Mouse (Mus musculus) MEL (cell line): ENCODE measurements around the gene Pitpnc1.

Experiments
- CHD2 ChIP-seq: IDR thresholded peaks from 2 replicates; pipeline ENCODE4 v1.6.1; 2011; ENCODE audit warnings: low read length, improper control_type of control experiment
- CTCF ChIP-seq, 3 experiments: IDR thresholded peaks in 2 of 3; conservative IDR thresholded peaks in 1 of 3; 2 replicates each; pipeline ENCODE4 v1.5.1; 2011 to 2012; ENCODE audit warnings: low read length in 3 of 3, low read depth in 2 of 3, mild to moderate bottlenecking in 2 of 3, improper control_type of control experiment in 1 of 3, inconsistent platforms in 1 of 3, mixed read lengths in 1 of 3, moderate library complexity in 1 of 3; ENCODE audit not compliant: control insufficient read depth in 1 of 3, insufficient read depth in 1 of 3, poor library complexity in 1 of 3, severe bottlenecking in 1 of 3
- E2F4 ChIP-seq: IDR thresholded peaks from 2 replicates; pipeline ENCODE4 v1.6.1; 2011; ENCODE audit warnings: low read depth, low read length, improper control_type of control experiment, borderline replicate concordance
- HCFC1 ChIP-seq: IDR thresholded peaks from 2 replicates; pipeline ENCODE4 v1.6.1; 2012; ENCODE audit warnings: low read depth, mild to moderate bottlenecking, inconsistent platforms, low read length, improper control_type of control experiment, moderate library complexity
- JUND ChIP-seq: IDR thresholded peaks from 2 replicates; pipeline ENCODE4 v1.6.1; 2011; ENCODE audit warnings: low read depth, mild to moderate bottlenecking, improper control_type of control experiment, low read length
- MAX ChIP-seq: IDR thresholded peaks from 2 replicates; pipeline ENCODE4 v1.6.1; 2011; ENCODE audit warnings: low read length, improper control_type of control experiment
- MYC ChIP-seq: IDR thresholded peaks from 2 replicates; pipeline ENCODE4 v1.6.1; 2011; ENCODE audit warnings: low read depth, mild to moderate bottlenecking, low read length, improper control_type of control experiment, moderate library complexity
- POLR2A ChIP-seq, 2 experiments: IDR thresholded peaks; 2 replicates each; pipeline ENCODE4 v1.6.1; 2011 to 2012; ENCODE audit warnings: low read length in 2 of 2, mild to moderate bottlenecking in 2 of 2, control low read depth in 1 of 2, improper control_type of control experiment in 1 of 2, low read depth in 1 of 2, moderate library complexity in 1 of 2; ENCODE audit not compliant: control insufficient read depth in 1 of 2, insufficient read depth in 1 of 2, poor library complexity in 1 of 2
- POLR2AphosphoS2 ChIP-seq: IDR thresholded peaks from 2 replicates; pipeline ENCODE4 v1.6.1; 2011; ENCODE audit warnings: low read length, improper control_type of control experiment
- TBP ChIP-seq: IDR thresholded peaks from 2 replicates; pipeline ENCODE4 v1.8.0; 2011; ENCODE audit warnings: low read depth, low read length, improper control_type of control experiment
- USF1 ChIP-seq: IDR thresholded peaks from 2 replicates; pipeline ENCODE4 v1.6.1; 2014; ENCODE audit warnings: low read depth, mild to moderate bottlenecking, inconsistent platforms, low read length, improper control_type of control experiment, moderate library complexity
- ZKSCAN1 ChIP-seq: IDR thresholded peaks from 2 replicates; pipeline ENCODE4 v1.6.1; 2012; ENCODE audit warnings: low read depth, mild to moderate bottlenecking, inconsistent platforms, low read length, improper control_type of control experiment, moderate library complexity

GRCm38 (mm10) chr11:107373569-107373968, 96.9 kb downstream of the Pitpnc1 start:
- no peak for TF ChIP-seq E2F4
- TF ChIP-seq JUND: no peak
- TF ChIP-seq CTCF (IDR thresholded peaks at IDR 0.05 in 2 of 3, conservative IDR thresholded peaks at IDR 0.05 in 1 of 3; ENCODE audit: control insufficient read depth in 1 of 3, insufficient read depth in 1 of 3, low read depth in 2 of 3, low read length in 3 of 3, poor library complexity in 1 of 3, severe bottlenecking in 1 of 3): no peak
- no peak for TF ChIP-seq POLR2AphosphoS2
- TF ChIP-seq HCFC1: no peak
- TF ChIP-seq CHD2: no peak
- TF ChIP-seq MYC: no peak
- no peak for TF ChIP-seq MAX
- no peak for TF ChIP-seq USF1
- TF ChIP-seq TBP: no peak
- no peak for TF ChIP-seq ZKSCAN1
- no peak for TF ChIP-seq POLR2A (IDR thresholded peaks at IDR 0.05; ENCODE audit: control insufficient read depth in 1 of 2, insufficient read depth in 1 of 2, low read depth in 1 of 2, low read length in 2 of 2, poor library complexity in 1 of 2)
